8 mouse cellular contexts compared by ENCODE assay signal in genomic region chr13:108095617-108096016, GRCm38 (mm10). TPM values are rescaled to one million over a fixed set of nuclear protein-coding genes. Genes with fewer than 3 reads are reported as not detected.
A peak's percentile ranks its signal among the peaks of the same experiment; 100 is the strongest.
DNase-seq lines count a peak whose midpoint lies in the region; ATAC-seq lines count a peak whose summit lies in the region.

No protein-coding gene starts in this region.

- DNase-seq in cerebellum, adult 18-20 months: peak; percentile 91 to 94
- DNase-seq in heart, adult 8-10 months (ENCODE audit: low spot score): peak; percentile 12
- peak; percentile 10 to 14 for DNase-seq in left cerebral cortex, postnatal 36 days (ENCODE audit: low spot score in 2 of 2)
- DNase-seq in embryonic facial prominence, embryonic 10.5 days (ENCODE audit: low spot score): no peak

- no peak overlapping the region for H3K9ac ChIP-seq in hindbrain, embryonic 15.5 days
- no peak overlapping the region for H3K9ac ChIP-seq in hindbrain, embryonic 12.5 days

- H3K4me2 ChIP-seq in hindbrain, embryonic 15.5 days: no peak overlapping the region
- H3K4me2 ChIP-seq in hindbrain, embryonic 12.5 days (replicated peaks): no peak overlapping the region

- intact Hi-C loops in left cerebral cortex, postnatal 36 days (cut with DNase I): no loop called here

- WGBS in hindbrain, embryonic 15.5 days: 69% methylated on average over 7 of the region's 7 CpGs
- 91% methylated on average over 7 of the region's 7 CpGs for WGBS in hindbrain, embryonic 12.5 days
- 83% methylated on average over 7 of the region's 7 CpGs for WGBS in embryonic facial prominence, embryonic 10.5 days

- no peaks in the 10 kb centered on the region for H3K4me1 ChIP-seq in hindbrain, embryonic 15.5 days (replicated peaks)
- no peaks in the 10 kb centered on the region for H3K4me1 ChIP-seq in hindbrain, embryonic 12.5 days
- peaks cover under 1% of the 10 kb centered on the region; the same call in 1 of the 2 replicates for H3K4me1 ChIP-seq in embryonic facial prominence, embryonic 10.5 days

- H3K36me3 ChIP-seq in hindbrain, embryonic 15.5 days: no peaks in the 10 kb centered on the region
- 0 out of 2 replicates have a peak, but pooled peaks cover 5% of the 10 kb centered on the region for H3K36me3 ChIP-seq in hindbrain, embryonic 12.5 days
- H3K36me3 ChIP-seq in embryonic facial prominence, embryonic 10.5 days (replicated peaks): peaks cover 12% of the 10 kb centered on the region

- no peak overlapping the region for H3K27ac ChIP-seq in hindbrain, embryonic 15.5 days (replicated peaks)
- H3K27ac ChIP-seq in hindbrain, embryonic 12.5 days: no peak overlapping the region
- H3K27ac ChIP-seq in embryonic facial prominence, embryonic 10.5 days (replicated peaks): no peak overlapping the region

- peak; percentile 86; the same call in 1 of the 2 replicates for ATAC-seq in hindbrain, embryonic 15.5 days (ENCODE audit: low FRiP score, low read depth)
- no peak for ATAC-seq in hindbrain, embryonic 12.5 days (ENCODE audit: low FRiP score)
- no peak for ATAC-seq in megakaryocyte-erythroid progenitor cell, adult 5-6 weeks (replicated peaks; ENCODE audit: low FRiP score, low TSS enrichment, poor library complexity, severe bottlenecking)
- no peak for ATAC-seq in CD4-positive, CD25-positive, alpha-beta regulatory T cell, adult 4 months

- no peaks in the 10 kb centered on the region for H3K27me3 ChIP-seq in hindbrain, embryonic 15.5 days
- no peaks in the 10 kb centered on the region for H3K27me3 ChIP-seq in hindbrain, embryonic 12.5 days
- no peaks in the 10 kb centered on the region for H3K27me3 ChIP-seq in embryonic facial prominence, embryonic 10.5 days (replicated peaks; ENCODE audit: low read depth, poor library complexity, severe bottlenecking)

- no peaks in the 10 kb centered on the region for H3K9me3 ChIP-seq in hindbrain, embryonic 15.5 days
- no peaks in the 10 kb centered on the region for H3K9me3 ChIP-seq in hindbrain, embryonic 12.5 days (replicated peaks)
- H3K9me3 ChIP-seq in embryonic facial prominence, embryonic 10.5 days: no peaks in the 10 kb centered on the region

- no peak overlapping the region for H3K4me3 ChIP-seq in hindbrain, embryonic 15.5 days
- H3K4me3 ChIP-seq in hindbrain, embryonic 12.5 days: no peak overlapping the region
- no peak overlapping the region for H3K4me3 ChIP-seq in embryonic facial prominence, embryonic 10.5 days

RNA-seq across cellular contexts. Expression of gene Smim15, which starts 51.4 kb away (rescaled TPM):
- 36.7 and 37.2 TPM in 2 replicates for polyA plus RNA-seq in hindbrain, embryonic 15.5 days (2015; fragmentation: Nextera tagmentation; extraction: Ambion mirVana)
- 47.4 and 52.7 TPM in 2 replicates for polyA plus RNA-seq in hindbrain, embryonic 12.5 days (2016; fragmentation: Nextera tagmentation; extraction: Ambion mirVana)
- 10 to 100 TPM; 18.8 to 24.6 (median 20.2) TPM for total RNA-seq in heart, adult 8-10 months (2022)
- 10 to 100 TPM; 39.6 to 40.8 TPM for total RNA-seq in left cerebral cortex, postnatal 36 days (2021)
- 31.2 and 45.2 TPM in 2 replicates for total RNA-seq in megakaryocyte-erythroid progenitor cell, adult 5-6 weeks (2014; fragmentation: Nextera tagmentation)
- 169 and 184 TPM in 2 replicates for total RNA-seq in megakaryocyte-erythroid progenitor cell, adult 5-6 weeks (2017)
- 10 to 100 TPM; 76.2 to 86.4 TPM for polyA plus RNA-seq in CD4-positive, CD25-positive, alpha-beta regulatory T cell, adult 4 months (2017; shearing (Covaris generic))
- polyA plus RNA-seq in embryonic facial prominence, embryonic 10.5 days (2016; fragmentation: Nextera tagmentation; extraction: Ambion mirVana): 51.6 and 55.2 TPM in 2 replicates
